Mouse (Mus musculus) retina, postnatal 7 days (tissue): Measurements from ENCODE around the gene Lins1.

Source experiments
- DNase-seq: peaks from one replicate; pipeline ENCODE4 v3.0.0-alpha.2; 2012; ENCODE audit warnings: low read depth, low spot score

The Lins1 gene

DNA sequence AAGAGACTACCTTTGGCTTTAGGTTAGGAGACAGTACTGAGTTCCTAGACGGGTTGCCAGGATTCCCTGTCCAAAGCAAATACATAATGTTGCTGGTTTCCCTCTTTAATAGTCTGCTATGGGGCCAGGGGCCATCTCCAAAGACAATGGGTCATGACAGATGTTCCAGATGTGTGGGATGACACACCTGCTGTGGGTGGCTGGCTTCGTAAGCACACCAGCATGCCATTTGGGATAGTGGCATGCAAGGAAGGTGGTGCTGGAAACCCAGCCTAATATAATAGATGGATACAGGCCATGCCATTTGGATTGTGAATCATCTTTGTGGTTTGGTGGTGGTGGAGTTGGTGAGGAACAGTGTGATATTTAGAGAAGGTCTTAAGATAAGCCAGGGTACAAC lies 39.5 kb downstream of the Lins1 start:
- DNase-seq = no peak

- DNase-seq = no peak
Observed at GRCm38 (mm10) chr7:66733431-66733830, 43.7 kb downstream of the Lins1 start.

DNA sequence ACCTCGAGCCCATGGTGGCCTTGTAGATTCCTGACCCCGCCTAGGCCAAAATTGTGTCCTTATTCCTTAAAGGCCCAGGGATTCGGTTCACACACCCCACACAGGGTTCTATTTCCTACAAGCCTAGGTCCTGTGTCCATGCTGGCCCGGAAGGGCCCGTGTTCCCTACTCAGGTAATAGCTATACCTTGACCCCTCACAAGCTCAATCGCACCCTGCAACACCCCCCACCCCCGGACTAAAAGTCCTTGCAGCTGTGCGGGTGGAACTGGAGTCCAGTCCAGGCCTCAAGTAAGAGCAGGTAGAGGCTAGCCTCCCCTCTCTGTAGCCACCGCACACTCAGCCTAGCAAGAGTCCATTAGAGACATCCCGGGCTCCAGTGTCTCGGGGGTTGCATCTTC lies 44.2 kb downstream of the Lins1 start:
- no peak for DNase-seq

GRCm38 (mm10) chr7:66734466-66734865 lies 44.8 kb downstream of the Lins1 start:
- DNase-seq = no peak

DNA sequence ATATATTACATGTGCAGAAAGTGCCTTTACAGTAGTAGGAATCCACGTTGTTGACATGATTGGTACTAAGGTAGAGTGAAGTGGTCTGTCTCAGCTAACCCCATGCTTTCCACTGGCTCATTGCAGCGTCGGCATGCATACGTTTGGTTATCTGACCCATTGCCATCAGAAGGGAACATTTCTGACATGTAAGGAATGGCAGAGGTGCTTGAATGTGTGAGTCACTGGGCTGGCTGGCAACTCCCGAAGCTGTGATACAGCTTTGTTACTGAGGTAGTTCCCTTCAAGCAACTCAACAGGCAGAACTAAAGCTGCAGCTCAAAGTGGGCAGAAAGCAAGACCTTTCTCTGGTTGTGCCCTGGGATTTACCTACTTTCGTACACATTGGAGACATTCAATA lies 45.3 kb downstream of the Lins1 start:
- no peak for DNase-seq

- no peak for DNase-seq
Observed at GRCm38 (mm10) chr7:66737418-66737817, 47.7 kb downstream of the Lins1 start.

DNA sequence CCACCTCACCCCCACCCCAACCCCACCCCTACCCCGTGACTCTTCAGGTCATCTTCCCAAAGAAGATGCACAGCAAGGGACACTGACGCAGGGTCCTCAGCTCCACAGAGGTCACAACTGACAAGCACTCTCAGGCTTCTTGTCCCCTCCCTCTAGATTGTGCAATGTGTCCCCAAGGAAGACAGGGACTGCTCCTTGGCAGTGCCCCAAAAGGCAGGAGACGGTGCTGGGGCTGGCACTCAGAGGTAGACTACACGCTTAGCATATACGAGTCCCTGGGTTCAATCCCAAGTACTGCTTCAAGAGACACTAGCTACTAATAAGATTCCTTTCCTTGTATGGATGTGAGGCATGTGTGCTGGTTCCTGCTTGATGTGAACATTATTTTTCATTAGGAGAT lies 51.3 kb downstream of the Lins1 start:
- no peak for DNase-seq

GRCm38 (mm10) chr7:66741412-66741811 lies 51.7 kb downstream of the Lins1 start:
- DNase-seq = no peak

DNA sequence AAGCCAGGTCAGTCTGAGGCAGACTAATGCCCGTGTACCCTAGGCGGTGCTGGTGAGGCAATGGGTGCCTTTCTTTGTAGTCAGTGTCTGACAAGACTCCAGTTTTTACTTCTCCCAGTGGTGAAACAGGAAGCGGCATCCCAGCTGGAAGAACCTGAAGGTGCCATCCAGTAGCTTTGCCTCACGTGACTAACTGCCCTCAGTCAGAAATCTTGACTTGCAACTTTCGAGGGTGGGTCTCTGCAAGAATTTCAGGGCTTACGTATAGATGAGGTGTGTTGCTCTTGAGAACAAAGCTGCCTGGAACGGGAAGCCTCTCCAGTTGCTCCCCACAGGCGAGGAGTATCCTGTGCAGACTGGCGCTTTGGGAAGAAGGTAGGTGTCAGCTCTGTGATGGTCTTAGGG lies 53.7 kb downstream of the Lins1 start, which contains the start of gene Cers3:
Gene Cers3 (plus strand): TSS at position 128 of the 405 bp plus-strand sequence.
- no peak for DNase-seq

DNA sequence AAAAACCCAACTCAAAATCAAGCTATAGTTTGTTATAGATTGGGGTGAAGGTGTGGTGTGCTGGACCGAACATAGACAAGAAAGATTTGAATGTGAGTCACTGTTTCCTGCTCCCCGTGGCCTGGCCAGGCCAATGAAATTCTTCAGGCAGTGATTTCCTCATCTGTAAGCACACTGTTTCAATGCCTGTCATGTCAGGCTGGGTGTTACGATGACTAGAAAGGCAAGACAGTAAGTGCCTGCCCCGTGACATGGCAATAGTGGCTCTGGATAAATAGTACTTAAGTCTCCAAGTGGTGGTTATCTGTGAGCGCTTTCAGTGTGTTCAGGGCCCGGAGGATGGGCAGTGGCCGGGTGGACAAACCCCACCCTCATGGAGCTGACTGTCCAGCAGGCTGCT lies 57.3 kb downstream of the Lins1 start:
- no peak for DNase-seq

DNA sequence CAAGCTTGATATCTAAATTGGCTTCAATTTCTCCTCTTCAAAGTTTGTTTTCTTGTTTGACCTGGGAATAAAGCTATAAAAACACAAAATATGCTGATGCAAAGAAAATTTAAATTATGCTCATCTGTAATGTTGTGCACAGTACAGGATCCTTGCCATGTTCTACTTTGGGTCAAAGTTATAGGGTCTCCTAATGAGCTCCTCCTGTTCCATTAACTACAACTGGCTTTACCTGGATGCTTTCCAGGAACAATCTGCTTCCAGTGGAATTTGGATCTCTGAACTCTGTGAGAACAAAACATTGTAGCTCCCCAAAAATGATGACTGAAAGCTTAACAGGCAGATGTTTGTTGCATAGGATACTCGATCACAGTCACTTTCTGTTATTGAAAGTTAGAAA lies 60.3 kb downstream of the Lins1 start:
- DNase-seq = no peak

- no peak for DNase-seq
Observed at GRCm38 (mm10) chr7:66753816-66754215, 64.1 kb downstream of the Lins1 start.

GRCm38 (mm10) chr7:66755611-66756010 lies 65.9 kb downstream of the Lins1 start:
- no peak for DNase-seq
